Mouse (Mus musculus) heart, embryonic 14.5 days (tissue): ENCODE measurements around the gene Prep. TPM values are rescaled to one million over a fixed set of nuclear protein-coding genes. Genes with fewer than 3 reads are reported as not detected.

Experiments used
- ATAC-seq: fragments of 200-750 bp; cut with Nextera tagmentation; 2 replicates; pipeline ENCODE4 v1.8.0; 2017; ENCODE audit warnings: low read depth, moderate TSS enrichment; ENCODE audit not compliant: insufficient number of reproducible peaks, insufficient read depth, low FRiP score
- H3K27ac ChIP-seq, 2 experiments: fragments of 200-500 bp in 1 of 2; fragments of 300-500 bp in 1 of 2; sonication (generic) in 1 of 2; replicated peaks in 1 of 2; 2 replicates each; pipeline ENCODE4 v1.5.1; 2012 to 2014; ENCODE audit warnings: low read depth in 2 of 2, low read length in 2 of 2, control low read depth in 1 of 2, mild to moderate bottlenecking in 1 of 2, mixed read lengths in 1 of 2; ENCODE audit not compliant: control insufficient read depth in 1 of 2, insufficient read depth in 1 of 2
- H3K27me3 ChIP-seq: fragments of 300-500 bp; sonication (generic); 2 replicates; pipeline ENCODE4 v1.6.1; 2014; ENCODE audit warnings: mild to moderate bottlenecking, low read length, control low read depth; ENCODE audit not compliant: control insufficient read depth, insufficient read depth
- H3K36me3 ChIP-seq: fragments of 300-500 bp; sonication (generic); 2 replicates; pipeline ENCODE4 v1.6.1; 2014; ENCODE audit warnings: mild to moderate bottlenecking, control low read depth, low read length, mixed read lengths; ENCODE audit not compliant: control insufficient read depth, insufficient read depth
- H3K4me1 ChIP-seq, 2 experiments: fragments of 200-500 bp in 1 of 2; fragments of 300-500 bp in 1 of 2; sonication (generic) in 1 of 2; 2 replicates each; pipeline ENCODE4 v1.6.1; 2012 to 2014; ENCODE audit warnings: low read length in 2 of 2, control low read depth in 1 of 2, mixed read lengths in 1 of 2; ENCODE audit not compliant: control insufficient read depth in 2 of 2, insufficient read depth in 2 of 2
- H3K4me2 ChIP-seq: fragments of 300-500 bp; sonication (generic); 2 replicates; pipeline ENCODE4 v1.6.1; 2014; ENCODE audit warnings: mild to moderate bottlenecking, low read length
- H3K4me3 ChIP-seq, 2 experiments: fragments of 200-500 bp in 1 of 2; fragments of 300-500 bp in 1 of 2; sonication (generic) in 1 of 2; 2 replicates each; pipeline ENCODE4 v1.5.1; 2012 to 2014; ENCODE audit warnings: low read length in 2 of 2, mild to moderate bottlenecking in 2 of 2, control low read depth in 1 of 2, low read depth in 1 of 2, moderate library complexity in 1 of 2; ENCODE audit not compliant: control insufficient read depth in 1 of 2, insufficient read depth in 1 of 2
- H3K9ac ChIP-seq: fragments of 300-500 bp; sonication (generic); 2 replicates; pipeline ENCODE4 v1.6.1; 2014; ENCODE audit warnings: mild to moderate bottlenecking, low read length
- H3K9me3 ChIP-seq: fragments of 300-500 bp; sonication (generic); 2 replicates; pipeline ENCODE4 v1.6.1; 2016; ENCODE audit warnings: low read length, control low read depth; ENCODE audit not compliant: control insufficient read depth
- WGBS: fragments of 180-500 bp; shearing (Covaris S2); extraction: QIAGEN DNeasy Blood & Tissue Kit; methylation state at CpG from one replicate; pipeline ENCODE4 v1.1.7; 2014; 5-methylcytosine and 5-hydroxymethylcytosine counted together
- polyA plus RNA-seq: library from polyadenylated mRNA; unstranded; fragments of >200 nt; fragmentation: Nextera tagmentation; extraction: Ambion mirVana; gene quantifications from 2 replicates; pipeline ENCODE4 v1.2.1, GENCODE M21; 2014

Prep gene
- polyA plus RNA-seq, 1 experiment from 2014 or later = 24.4 TPM

DNA sequence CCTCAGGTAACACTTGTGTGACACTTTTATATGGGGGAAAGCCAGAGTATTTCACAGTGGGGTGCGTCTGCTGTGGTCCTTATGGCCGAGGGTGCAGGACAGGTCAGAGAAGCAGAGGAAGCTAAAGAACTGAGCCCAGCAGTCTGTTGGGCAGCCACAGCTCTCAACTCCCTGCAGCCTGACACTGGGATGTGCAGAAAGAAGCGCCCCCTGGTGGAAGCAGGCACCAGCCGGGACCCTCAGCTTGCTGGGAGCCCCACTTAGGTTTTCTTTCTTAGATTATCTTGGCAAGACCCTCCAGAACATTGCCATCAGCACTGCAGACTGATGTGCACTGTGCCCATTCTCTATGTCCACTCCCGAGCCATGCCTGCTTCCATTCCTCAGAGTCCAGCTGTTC lies 19.6 kb downstream of the Prep start:
- Histone ChIP-seq H3K27ac (no peak overlapping the region), H3K4me2 (no peak overlapping the region), H3K27me3 (no peaks in the 10 kb centered on the region), H3K4me1 (peaks cover 15 to 28% of the 10 kb centered on the region in 2 experiments; a peak in 3 of 4 replicates), H3K9me3 (no peaks in the 10 kb centered on the region), H3K4me3 (no peak overlapping the region), H3K36me3 (peaks cover 4% of the 10 kb centered on the region; the same call in 1 of the 2 replicates), H3K9ac (no peak overlapping the region)
- no peak for ATAC-seq
- 42% methylated on average over 5 of the region's 5 CpGs for WGBS

DNA sequence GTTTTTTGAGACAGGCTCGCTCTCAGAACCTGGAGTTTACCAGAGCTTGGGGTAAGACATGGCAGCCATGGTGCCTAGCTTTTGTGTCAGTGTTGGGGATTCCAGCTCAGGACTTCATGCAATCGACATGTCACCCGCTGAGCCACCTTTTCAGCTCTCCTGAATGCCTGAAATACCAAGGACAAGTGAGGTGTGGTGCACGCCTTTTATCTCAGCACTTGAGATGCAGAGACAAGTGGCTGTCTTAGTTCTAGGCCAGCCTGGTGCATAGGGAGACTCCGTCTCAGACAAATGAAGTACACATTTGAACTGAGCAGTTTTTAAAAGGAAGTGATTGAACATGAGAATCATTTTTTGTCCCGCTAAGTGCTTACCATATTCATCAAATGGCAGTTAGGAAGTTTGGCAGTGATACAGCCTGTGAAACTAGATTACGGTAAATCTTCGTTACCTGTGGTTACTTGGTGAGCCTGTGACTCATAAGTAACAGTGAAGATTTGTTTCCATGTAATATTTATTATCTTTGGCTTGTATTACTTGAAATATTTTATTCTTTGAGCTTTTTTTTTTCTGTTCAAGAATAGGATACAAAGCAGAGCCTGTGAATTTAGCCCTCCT lies 24.6 kb downstream of the Prep start:
- no peak overlapping the region for H3K4me3 ChIP-seq
- no peaks in the 10 kb centered on the region for H3K9me3 ChIP-seq
- no peak overlapping the region for H3K9ac ChIP-seq
- peaks cover 41% of the 10 kb centered on the region for H3K36me3 ChIP-seq
- H3K27ac ChIP-seq = peak overlapping the region in 1 of 2 experiments; percentile 10; a peak in 2 of 4 replicates
- H3K4me2 ChIP-seq = no peak overlapping the region
- H3K27me3 ChIP-seq = no peaks in the 10 kb centered on the region
- ATAC-seq = no peak
- peaks cover 15 to 27% of the 10 kb centered on the region in 2 experiments for H3K4me1 ChIP-seq
- 58% methylated on average over 8 of the region's 8 CpGs for WGBS

DNA sequence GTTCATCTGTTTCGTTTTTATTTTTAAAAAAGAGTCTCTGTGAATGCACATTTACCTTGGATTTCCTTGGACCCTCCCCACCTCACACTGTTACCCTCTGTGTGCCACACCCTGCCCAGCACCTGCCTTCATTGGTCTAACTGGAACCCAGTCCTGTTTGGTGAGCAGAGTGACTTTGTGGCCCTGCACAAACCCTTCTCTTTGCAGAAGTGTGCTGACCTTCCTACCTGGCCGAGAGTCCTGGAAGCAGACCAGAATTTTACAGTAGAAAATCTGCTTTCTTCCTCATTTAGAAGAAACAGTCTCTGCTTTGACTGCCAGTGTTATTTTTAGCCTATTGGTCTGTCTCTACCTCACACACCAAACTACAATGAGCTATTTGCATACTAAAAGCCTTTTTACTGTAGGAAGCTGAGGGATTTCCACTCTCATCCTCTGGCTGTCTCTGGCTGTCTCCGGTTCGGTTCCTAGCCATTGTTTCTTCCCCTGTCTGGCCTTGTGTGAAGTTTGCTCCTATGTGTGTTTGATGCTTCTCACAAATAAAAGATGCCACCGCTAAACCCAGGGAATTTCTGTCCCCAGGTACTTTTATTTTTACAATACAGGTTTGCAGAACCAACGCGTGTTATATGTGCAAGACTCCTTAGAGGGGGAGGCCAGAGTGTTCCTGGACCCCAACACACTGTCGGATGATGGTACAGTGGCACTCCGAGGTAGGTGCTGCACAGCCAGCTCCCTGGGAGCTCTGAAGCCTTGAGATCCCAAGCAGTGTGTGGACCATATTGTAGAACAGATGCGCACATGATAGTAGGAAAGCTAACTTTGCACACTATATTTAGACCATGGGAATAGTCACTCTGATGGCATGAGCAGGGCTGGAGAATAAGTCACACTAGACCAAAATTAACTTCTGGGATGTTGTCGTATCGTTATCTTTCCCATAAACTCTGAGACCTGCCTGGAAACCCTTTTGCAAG lies 25.4 kb downstream of the Prep start:
- Histone ChIP-seq H3K4me2 (no peak overlapping the region), H3K4me3 (no peak overlapping the region), H3K9me3 (no peaks in the 10 kb centered on the region), H3K4me1 (peaks cover 10 to 26% of the 10 kb centered on the region in 2 experiments), H3K27me3 (no peaks in the 10 kb centered on the region), H3K9ac (0 out of 2 replicates have a peak overlapping the region, but pooled peaks have one; percentile 10), H3K36me3 (peaks cover 49% of the 10 kb centered on the region), H3K27ac (peak overlapping the region; percentile 10 to 43)
- 56% methylated on average over 12 of the region's 12 CpGs for WGBS
- ATAC-seq = no peak

DNA sequence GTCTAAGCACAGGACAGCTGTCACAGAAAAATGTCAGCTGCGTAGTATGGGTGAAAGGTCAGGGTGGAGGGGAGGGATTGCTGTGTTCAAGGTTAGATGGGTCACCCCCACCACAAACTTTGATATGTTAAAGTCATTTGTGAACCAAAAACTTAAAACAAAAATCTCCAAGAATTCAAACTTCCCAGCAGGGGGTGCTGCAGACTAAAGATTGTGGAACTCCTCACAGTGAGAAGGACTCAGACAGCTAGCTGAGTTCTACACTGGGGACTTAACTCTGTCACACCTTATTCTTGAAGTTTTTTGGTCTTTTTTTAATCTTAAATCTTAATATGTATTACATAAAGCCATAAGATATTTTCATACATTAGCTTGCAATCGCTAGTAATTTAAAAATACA lies 31.7 kb downstream of the Prep start:
- peaks cover 58% of the 10 kb centered on the region for H3K36me3 ChIP-seq
- no peak overlapping the region for H3K4me3 ChIP-seq
- H3K9me3 ChIP-seq = no peaks in the 10 kb centered on the region
- H3K4me2 ChIP-seq = no peak overlapping the region
- H3K27me3 ChIP-seq = no peaks in the 10 kb centered on the region
- peaks cover 9 to 22% of the 10 kb centered on the region in 2 experiments for H3K4me1 ChIP-seq
- ATAC-seq = no peak
- H3K27ac ChIP-seq = no peak overlapping the region
- WGBS = 88% methylated on average over 2 of the region's 2 CpGs
- no peak overlapping the region for H3K9ac ChIP-seq

DNA sequence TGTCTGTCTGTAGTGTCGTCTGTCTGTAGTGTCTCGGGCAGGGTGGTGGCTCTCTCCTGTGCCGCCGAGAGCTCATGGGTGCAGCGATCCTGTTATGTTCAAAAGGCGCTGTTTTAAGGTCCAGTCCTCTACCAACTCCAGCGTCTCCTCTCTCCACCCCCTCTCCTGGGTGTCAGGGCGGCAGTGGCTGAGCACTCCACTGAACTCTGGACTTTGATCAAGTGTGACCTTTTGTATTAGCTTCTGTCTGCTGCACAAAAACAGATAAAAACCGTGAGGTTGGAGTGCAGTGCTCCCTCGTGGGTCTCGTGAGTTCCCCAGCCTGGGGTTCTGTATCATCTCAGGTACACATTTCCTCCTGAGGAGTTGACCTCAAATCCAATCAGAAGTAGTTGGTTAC lies 33.5 kb downstream of the Prep start:
- H3K36me3 ChIP-seq = peaks cover 45% of the 10 kb centered on the region

DNA sequence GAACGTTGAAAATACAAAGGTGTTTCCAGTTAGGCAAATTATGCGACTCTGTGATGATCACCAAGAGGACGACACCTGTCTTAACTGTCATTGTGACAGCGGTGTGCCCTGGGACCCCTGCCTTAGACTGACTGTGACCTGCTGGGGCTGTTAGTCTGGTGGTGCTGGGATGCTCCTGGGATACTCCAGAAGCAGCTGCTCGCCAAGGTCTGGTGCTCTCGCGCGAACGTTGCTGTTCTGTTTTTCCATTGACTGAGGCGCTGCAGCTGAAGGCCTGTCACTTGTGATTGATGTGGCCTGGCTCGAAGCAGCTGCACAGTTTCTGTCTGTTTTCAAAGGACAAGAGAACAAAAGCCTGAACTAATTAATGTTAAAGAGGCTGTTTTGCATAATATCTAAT lies 36.2 kb downstream of the Prep start:
- peak overlapping the region; percentile 25; the same call in 1 of the 2 replicates for H3K9ac ChIP-seq
- no peaks in the 10 kb centered on the region for H3K27me3 ChIP-seq
- H3K36me3 ChIP-seq = peaks cover 40% of the 10 kb centered on the region
- no peak overlapping the region for H3K4me3 ChIP-seq
- no peak overlapping the region for H3K4me2 ChIP-seq
- peak overlapping the region; percentile 21 to 83 for H3K27ac ChIP-seq
- WGBS = 51% methylated on average over 11 of the region's 11 CpGs
- no peaks in the 10 kb centered on the region for H3K9me3 ChIP-seq
- ATAC-seq = no peak
- H3K4me1 ChIP-seq = peaks cover 16 to 28% of the 10 kb centered on the region in 2 experiments

More for the DNA sequence above, 33.5 kb downstream of the Prep start:
- no peak for ATAC-seq
- Histone ChIP-seq H3K4me1 (peaks cover 14 to 28% of the 10 kb centered on the region in 2 experiments), H3K9ac (no peak overlapping the region), H3K4me3 (no peak overlapping the region), H3K27me3 (no peaks in the 10 kb centered on the region), H3K4me2 (no peak overlapping the region), H3K9me3 (no peaks in the 10 kb centered on the region), H3K27ac (no peak overlapping the region)
- WGBS = 58% methylated on average over 11 of the region's 11 CpGs

DNA sequence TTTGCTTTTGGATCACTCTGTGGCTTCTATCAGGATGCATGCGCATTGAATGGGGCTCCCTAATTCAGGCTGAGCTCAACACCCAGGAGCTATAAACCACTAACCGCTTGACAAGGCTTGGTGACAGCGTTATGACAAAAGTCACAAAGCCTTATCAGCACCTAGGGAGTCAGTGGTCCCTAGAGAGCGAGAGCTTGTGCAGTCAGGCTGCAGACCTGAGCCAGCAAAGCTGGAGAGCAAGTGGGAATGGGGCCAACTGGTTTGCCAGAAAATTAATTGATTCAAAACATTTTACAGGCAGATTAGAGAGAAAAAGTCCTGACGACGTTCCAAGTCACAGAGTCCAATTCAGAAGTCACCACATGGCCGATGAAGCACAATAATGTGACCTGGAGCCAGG lies 37.1 kb downstream of the Prep start:
- peaks cover 16 to 28% of the 10 kb centered on the region in 2 experiments for H3K4me1 ChIP-seq
- no peaks in the 10 kb centered on the region for H3K9me3 ChIP-seq
- ATAC-seq = peak; percentile 67; the same call in 1 of the 2 replicates
- no peak overlapping the region for H3K4me3 ChIP-seq
- H3K36me3 ChIP-seq = peaks cover 43% of the 10 kb centered on the region
- peak overlapping the region; percentile 25; the same call in 1 of the 2 replicates for H3K9ac ChIP-seq
- H3K27ac ChIP-seq = peak overlapping the region; percentile 75 to 83
- no peaks in the 10 kb centered on the region for H3K27me3 ChIP-seq
- peak overlapping the region; percentile 29 for H3K4me2 ChIP-seq
- WGBS = 21% methylated on average over 7 of the region's 7 CpGs
